Mouse (Mus musculus): ENCODE measurements at regions not wholly inside any gene's neighbourhood (a gene's known extent, or its start where the extent isn't known, plus 50 kb on each side); places are given as distances from the start of the nearest gene placed in this dataset.

- DNase-seq (ENCODE audit: low spot score in 2 of 2), result no peak
Observed at GRCm38 (mm10) chr8:44155705-44156321, 446.0 kb upstream of the Adam34 start.

- DNase-seq (ENCODE audit: low spot score in 2 of 2), result no peak
Observed at GRCm38 (mm10) chr8:44165115-44165514, 455.3 kb upstream of the Adam34 start.

GRCm38 (mm10) chr8:44177016-44177415 is 467.2 kb upstream of the Adam34 start:
- DNase-seq (ENCODE audit: low spot score in 2 of 2), result no peak

DNA sequence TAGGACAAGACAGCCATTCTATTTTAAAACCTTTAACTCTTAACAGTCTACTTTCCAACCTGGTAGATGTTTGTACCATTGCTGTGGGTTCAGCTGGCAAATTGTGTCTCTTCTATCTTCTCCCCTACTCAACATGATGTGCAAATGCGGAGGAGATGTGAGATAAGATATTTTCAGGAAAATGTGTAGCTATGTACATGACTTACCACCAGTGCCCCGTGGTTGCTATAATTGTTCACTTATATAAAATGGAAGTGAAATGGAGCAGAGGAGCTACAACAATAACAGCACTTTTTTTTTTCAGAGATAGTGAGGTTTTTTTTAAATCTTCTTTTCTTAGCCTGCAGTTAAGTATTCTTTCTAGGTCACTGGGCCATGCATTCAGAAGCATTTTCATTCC is 492.4 kb upstream of the Adam34 start:
- no peak for DNase-seq (ENCODE audit: low spot score in 2 of 2)

GRCm38 (mm10) chr8:44206391-44207170 is 496.7 kb upstream of the Adam34 start:
- no peak for DNase-seq (ENCODE audit: low spot score in 2 of 2)

DNA sequence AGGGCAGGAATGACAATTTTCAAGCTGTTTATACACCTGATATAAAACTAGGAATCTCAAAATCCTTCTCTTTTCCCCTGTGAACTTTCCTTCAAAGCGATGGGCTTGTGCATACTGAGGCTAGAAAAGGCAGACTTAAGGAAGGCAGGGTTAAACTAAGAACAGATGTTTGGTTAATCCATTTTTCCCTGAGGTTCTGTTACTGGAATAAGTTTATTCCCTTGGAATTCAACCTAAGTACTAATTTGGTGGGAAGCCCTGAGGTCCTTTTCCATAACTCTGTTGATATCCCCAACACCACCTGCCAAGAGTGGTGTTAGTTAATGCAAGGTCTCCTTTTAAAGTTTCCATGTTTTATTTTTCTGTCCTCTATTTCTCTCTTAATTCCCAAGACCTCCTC is 512.5 kb upstream of the Adam34 start:
- no peak for DNase-seq (ENCODE audit: low spot score in 2 of 2)

- no peak for DNase-seq (ENCODE audit: low spot score in 2 of 2)
Observed at GRCm38 (mm10) chr8:44252393-44252792, 542.5 kb upstream of the Adam34 start.

DNA sequence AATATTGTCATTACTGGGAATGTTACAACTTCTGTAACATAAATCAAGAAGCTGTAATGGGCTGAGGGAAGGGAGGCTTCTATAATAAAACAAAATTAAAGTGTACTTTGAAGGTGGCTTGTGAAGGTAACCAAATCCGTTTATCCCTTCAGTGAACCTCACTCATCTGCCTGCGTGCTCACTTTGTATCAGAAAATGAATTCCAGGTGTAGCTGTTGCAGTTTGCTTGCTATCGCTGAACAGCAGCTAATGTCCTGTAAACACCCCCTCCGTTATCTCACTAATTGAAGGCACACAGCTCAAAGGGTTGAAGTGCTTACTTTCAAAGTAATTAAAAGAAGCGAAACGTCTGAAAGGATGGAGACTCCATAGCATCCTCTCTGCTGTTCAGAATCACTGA is 547.2 kb upstream of the Adam34 start:
- DNase-seq (ENCODE audit: low spot score in 2 of 2), result no peak

DNA sequence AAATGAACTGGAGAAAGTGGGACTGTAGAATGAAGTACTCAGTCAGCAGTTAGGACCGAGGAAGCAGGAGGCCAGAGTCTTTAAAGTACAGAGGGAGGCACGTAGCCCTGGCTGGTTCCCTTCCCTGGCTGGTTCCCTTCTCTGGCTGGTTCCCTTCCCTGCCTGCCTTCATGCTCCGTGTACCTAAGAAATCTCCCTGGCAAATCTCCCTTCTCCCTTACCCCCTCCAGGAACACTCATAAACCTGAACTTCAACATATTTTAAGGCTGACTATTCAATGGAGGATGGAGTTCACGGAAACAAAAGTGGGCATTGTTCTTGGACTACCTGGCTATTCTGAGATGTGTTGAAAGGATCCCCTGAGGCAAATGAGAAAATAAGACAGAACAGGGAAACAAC is 551.2 kb upstream of the Adam34 start:
- no peak for DNase-seq (ENCODE audit: low spot score in 2 of 2)

GRCm38 (mm10) chr8:44273300-44273699 is 563.5 kb upstream of the Adam34 start:
- DNase-seq (ENCODE audit: low spot score in 2 of 2), result no peak

DNA sequence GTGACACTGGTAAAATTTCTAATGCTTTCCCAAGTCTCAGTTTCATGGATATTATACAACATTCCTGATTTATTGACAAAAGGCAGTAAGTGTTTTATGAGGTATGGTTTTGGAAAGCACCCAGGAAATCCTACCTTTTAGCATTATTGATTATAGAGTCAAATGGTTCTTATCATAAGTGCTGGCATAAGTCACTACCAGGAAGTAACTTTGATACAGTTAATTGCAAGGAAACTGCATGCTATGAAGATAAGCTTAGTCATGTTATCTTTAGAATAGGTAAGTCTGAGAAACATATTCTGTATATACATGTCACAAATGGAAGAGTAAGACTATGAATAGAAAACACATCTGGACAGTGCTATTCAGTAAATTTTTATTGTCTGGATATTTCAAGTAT is 608.4 kb upstream of the Adam34 start:
- DNase-seq (ENCODE audit: low spot score in 2 of 2), result no peak

DNA sequence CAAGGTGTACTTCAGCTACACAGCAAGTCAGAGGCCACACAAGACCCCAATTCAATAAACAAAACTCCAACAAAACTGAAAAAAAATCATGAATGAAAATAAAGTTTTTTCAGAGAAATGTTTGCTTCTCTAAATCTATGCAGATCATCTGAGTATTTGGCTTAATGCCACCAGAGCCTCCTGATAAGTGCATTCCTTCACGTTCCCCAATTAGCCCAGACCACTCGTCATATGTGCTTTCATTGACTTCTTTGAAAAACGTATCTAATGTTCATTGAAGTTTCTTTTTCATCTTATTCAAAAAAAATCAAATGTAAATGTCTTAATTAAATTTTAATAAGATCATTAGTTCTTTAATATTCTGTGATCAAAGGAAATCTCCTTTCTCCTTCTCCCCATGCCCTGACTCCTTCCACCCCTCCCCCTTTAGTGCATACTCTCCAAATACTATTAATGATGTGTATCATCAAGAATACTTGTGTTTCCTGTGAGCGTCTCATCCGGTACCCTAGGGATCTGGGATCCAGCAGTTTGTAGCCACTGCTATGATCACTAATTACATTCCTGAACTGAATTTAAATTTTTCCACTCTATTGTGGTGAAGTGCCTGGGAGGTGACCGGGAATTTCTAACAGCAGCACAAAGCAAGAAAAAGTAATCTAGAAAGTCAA is 600.8 kb upstream of the Fat1 start:
- DNase-seq (ENCODE audit: low spot score in 2 of 2), result no peak

GRCm38 (mm10) chr8:44343401-44343800 is 591.8 kb upstream of the Fat1 start:
- DNase-seq (ENCODE audit: low spot score in 2 of 2), result no peak

GRCm38 (mm10) chr8:44343924-44344323 is 591.3 kb upstream of the Fat1 start:
- no peak for DNase-seq (ENCODE audit: low spot score in 2 of 2)

GRCm38 (mm10) chr8:44347412-44347811 is 587.8 kb upstream of the Fat1 start:
- DNase-seq (ENCODE audit: low spot score in 2 of 2), result no peak

- no peak for DNase-seq (ENCODE audit: low spot score in 2 of 2)
Observed at GRCm38 (mm10) chr8:44373987-44374386, 561.3 kb upstream of the Fat1 start.

- DNase-seq (ENCODE audit: low spot score in 2 of 2), result no peak
Observed at GRCm38 (mm10) chr8:44377731-44378130, 557.5 kb upstream of the Fat1 start.

DNA sequence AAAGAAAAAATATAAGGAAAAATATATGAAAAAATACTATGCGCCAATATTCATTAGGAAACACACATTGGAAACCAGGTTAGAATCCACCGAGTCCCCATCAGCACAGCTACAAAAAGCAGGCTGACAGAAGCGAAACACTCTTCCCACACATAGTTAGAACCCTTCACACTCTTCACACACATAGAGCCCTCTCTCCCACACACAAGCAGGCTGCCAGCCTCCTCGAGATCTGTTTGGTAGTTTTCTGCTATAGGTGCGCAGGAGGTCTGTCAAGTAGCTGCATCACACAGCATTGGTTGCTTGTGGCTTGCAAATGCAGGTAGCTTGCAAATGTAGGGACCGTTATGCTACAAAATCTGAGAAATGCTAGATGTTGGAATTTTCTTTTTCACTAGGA is 526.8 kb upstream of the Fat1 start:
- DNase-seq (ENCODE audit: low spot score in 2 of 2), result no peak

DNA sequence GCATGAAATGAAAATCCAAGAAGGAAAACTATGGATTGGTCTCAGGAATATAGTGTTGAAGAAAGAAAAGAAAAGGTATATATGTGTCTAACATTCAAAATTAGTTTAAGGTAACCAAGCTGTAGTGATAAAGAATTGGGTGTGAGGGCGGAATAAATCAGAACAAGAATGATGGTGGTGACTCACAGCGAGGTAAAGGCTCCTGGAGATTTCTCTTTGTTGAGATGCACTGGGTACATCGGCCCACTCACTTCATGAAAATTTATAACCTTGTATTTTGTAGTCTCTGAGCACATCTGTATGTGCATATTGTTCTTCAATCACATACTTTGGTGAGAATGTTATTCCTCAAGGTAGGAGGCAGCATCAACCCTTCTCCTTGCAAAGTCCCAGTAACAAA is 525.0 kb upstream of the Fat1 start:
- DNase-seq (ENCODE audit: low spot score in 2 of 2), result no peak

DNA sequence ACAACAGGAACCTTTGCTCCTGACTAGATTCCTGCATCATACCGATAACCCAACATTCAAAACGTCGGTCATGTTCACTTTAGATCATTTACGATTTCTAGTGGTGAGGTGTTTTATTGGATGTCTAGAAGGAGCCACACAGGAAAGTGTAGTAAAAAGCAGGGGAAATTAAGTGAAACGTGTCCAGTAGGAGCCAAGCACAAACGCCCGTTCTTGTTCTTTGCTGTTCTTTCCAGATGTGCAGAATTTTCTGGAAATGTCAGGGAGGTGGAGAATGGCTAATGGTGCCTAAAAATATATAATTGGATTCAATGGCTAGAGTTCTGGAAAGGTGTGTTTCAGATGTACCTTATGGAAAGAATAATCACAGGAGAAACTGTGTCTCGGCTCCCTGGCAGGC is 517.2 kb upstream of the Fat1 start:
- DNase-seq (ENCODE audit: low spot score in 2 of 2), result no peak

GRCm38 (mm10) chr8:44455433-44455832 is 479.8 kb upstream of the Fat1 start:
- no peak for DNase-seq (ENCODE audit: low spot score in 2 of 2)

DNA sequence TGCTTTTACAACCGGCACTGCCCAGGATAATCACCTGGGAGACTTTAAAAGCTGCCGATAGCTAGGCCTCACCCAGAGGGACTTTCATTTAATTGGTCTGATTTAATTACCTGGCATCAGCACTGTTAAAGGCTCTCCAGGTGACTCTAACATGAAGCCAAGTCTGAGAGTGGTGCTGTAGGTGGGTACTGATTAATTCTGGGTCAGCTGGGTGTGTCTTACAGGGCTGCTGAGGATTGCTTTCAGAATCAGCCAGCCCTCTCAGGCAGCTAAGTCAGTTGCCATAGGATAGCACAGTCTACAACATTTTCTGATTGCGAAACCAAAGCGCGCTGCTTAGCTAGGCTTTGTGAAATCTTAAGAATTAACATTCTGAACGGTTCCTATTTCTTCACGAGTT is 478.9 kb upstream of the Fat1 start:
- no peak for DNase-seq (ENCODE audit: low spot score in 2 of 2)
